Mouse (Mus musculus) thymus, postnatal 4 days (tissue): ENCODE measurements around the gene Fam234a.
"Not testable (repeated sequence)": the region's sequence is repeated elsewhere in the genome, so short reads cannot be mapped to it uniquely, and the experiment has no call there.

ENCODE experiments used
- DNase-seq: peaks from one replicate; pipeline ENCODE4 v3.0.0; 2021

The Fam234a gene

DNA sequence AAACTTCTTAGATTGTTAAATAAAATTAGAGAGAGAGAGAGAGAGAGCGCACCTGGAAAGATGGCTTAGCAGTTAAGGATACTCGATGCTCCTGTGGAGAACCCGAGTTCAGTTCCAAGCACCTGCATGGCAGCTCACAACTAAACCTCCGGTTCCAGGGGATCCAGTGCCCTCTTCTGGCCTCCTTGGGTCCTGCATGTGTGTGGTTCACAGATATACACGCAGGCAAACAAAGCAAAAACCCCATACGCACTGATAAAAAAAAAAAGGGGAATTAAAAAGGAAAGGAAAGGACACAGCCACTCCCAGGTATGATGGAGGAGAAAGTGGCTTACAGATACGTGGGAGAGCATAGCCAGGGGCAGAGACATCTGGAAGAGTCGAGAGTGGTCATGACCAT lies 11.2 kb downstream of the Fam234a start:
- DNase-seq = peak; percentile 61

DNA sequence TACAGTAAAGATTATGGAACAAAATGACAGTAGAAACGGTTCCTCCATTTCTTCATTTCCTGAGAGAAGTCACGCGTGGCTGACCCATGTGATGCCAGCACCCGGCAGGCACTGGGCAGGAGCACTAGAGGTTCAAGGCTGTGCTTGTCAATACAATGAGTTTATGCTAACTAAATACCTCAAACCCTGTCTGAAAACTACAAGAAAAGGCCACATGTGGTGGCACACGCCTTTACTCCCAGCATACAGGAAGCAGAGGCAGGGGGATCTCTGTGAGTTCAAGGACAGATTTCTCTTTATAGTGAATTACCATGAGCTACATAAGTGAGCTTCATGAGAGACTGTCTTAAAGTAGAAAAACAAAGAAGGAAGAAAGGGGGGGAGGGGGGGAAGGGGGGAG lies 12.9 kb downstream of the Fam234a start:
- DNase-seq = no peak

DNA sequence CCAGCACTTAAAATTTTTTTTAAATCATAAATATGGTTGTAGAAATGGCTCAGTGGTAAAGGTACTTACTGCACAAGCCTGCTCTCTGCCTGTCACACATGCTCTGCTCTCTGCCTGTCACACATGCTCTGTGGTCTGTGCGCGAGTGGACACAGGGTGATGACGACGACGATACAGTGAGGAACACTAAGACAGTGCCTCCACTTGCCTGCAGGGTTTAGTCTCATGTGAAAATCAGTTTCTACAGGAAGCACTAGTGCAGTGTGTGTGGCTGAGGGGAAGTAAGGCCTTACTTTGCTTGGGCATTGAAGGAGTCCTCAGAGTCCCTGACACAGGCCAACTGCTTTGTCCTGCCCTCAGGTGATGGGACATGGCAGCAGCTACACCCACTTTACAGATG lies 14.3 kb downstream of the Fam234a start:
- DNase-seq = no peak

DNA sequence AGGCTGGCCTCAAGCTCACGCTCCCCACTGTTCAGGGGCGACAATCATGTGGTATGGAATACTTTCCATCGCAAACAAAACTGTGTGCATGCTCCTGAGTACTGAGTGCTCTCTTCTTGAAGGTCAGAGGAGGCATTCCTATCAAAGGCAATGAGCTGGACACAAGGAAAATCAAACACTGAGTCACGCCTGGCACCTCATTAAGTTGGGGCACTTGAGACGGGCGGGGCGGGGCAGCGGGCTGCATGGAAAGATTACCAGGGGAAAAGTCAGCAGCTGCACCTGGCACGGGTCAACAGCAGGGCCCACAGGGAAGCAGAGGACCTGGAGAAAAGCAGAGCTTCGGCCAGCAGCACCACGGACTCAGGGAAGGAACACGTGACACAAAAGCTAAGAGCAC lies 18.9 kb downstream of the Fam234a start:
- no peak for DNase-seq

GRCm38 (mm10) chr17:26221508-26221907 lies 22.5 kb downstream of the Fam234a start:
- DNase-seq = no peak

- DNase-seq = no peak
Observed at GRCm38 (mm10) chr17:26212681-26213080, 31.4 kb downstream of the Fam234a start.

GRCm38 (mm10) chr17:26212241-26212640 lies 31.8 kb downstream of the Fam234a start:
- no peak for DNase-seq

DNA sequence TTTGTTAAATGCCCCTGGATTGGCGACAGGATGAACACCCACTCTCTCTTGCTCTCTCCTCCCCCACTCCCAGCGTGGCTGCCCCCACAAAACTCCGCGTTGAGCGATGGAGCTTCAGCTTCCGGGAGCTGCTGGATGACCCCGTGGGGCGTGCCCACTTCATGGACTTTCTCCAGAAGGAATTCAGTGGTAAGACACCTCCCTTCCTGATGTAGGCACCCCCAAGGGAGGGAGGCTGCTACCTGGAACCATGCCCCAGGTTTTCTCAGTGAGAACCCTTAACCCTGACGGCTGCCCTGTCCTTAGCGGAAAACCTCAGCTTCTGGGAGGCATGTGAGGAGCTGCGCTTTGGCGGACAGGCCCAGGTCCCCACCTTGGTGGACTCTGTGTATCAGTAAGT lies 36.4 kb downstream of the Fam234a start, which contains the start of gene Arhgdig:
Gene Arhgdig (minus strand): TSS at position 101 of the 400 bp plus-strand sequence.
- no peak for DNase-seq

- DNase-seq = no peak
Observed at GRCm38 (mm10) chr17:26206392-26206791, 37.6 kb downstream of the Fam234a start.

- DNase-seq = no peak
Observed at GRCm38 (mm10) chr17:26204766-26205165, 39.3 kb downstream of the Fam234a start.

- peak; percentile 53 for DNase-seq
Observed at GRCm38 (mm10) chr17:26203321-26203811, 40.7 kb downstream of the Fam234a start.

DNA sequence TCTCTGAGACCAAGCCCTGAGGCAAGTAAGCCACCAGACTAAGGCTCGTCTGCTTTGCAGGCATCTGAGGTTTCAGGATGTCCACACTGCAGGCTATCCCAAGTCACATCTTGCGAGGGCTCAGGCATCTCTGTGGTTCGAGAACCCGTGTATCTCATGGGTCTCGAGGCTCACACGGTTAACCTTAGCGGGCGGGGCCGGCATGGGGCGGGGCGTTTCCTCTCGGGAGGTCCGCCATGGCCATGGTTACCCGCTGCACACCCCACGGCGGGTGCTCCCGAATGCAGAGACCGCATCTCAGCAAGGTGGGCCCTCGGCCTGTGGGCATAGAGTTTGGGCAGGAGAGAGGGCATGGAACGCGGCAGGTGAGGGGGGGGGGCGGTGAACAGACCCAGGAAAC lies 41.3 kb downstream of the Fam234a start, which contains the start of gene Rgs11:
Gene Rgs11 (plus strand): TSS at position 215 of the 400 bp plus-strand sequence.
- peak; percentile 74 for DNase-seq

- DNase-seq = no peak
Observed at GRCm38 (mm10) chr17:26201998-26202397, 42.0 kb downstream of the Fam234a start.

DNA sequence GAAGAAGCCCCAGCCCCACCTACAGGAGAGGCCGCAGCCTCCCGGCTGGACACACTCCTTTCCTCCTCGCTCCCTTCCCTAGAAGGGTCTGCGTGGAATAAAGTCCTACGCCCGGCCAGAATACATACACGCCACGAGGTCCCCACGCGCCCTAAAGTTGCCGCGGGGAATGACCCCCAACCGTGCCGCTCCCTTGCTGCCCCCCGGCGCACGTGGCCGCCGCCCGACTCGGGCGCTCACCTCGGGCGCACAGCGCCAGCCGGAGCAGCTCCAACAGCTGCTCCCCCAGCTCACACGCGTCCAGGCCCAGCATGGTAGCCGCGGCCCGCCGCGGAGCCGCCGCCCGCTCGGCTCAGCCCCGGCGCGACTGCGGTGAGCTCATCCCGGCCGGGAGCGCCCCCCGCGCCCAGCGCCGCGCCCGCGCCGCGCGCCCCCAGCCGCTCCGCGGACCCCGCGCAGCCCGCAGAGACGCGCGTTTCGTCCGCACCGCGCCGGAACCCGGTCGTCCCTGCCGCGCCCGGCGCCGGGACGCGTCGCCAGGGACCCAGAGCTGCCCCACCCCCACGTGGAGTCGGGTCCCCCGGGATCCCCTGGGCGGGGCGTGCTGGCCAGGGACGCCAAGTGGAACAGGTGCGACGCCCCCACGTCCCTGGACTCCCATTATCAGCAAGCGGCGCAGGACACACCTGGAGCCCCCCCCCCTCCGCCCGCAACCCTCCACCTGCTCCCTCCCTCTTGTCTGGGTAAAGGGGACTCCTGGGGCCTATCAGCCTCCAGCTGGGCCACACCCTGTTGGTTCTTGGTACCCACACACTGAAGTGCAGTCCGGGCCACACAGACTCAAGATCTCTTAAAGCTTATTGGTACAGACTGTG lies 43.0 kb downstream of the Fam234a start:
- DNase-seq = peak; percentile 46

DNA sequence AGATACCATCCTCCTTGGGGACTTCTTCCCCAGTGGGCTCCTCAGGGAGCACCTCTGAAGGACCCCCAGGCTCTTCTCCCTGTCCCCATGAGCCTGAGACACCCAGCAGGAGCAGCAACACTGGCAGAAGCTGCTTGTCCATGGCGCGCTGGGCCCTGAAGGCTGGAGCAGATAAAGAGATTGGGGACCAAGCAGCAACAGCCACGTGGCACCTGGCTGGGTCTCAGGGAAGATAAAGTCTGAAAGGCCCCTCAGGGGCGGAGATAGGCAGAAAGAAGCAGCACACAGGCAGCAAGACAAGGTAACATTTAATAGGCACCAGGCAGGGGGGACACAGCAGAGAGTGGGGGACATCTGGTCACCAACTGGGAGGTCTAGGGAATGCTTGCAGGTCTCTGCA lies 45.1 kb downstream of the Fam234a start, which contains the start of gene Pdia2:
Gene Pdia2 (minus strand): TSS at position 196 of the 400 bp plus-strand sequence.
- no peak for DNase-seq

DNA sequence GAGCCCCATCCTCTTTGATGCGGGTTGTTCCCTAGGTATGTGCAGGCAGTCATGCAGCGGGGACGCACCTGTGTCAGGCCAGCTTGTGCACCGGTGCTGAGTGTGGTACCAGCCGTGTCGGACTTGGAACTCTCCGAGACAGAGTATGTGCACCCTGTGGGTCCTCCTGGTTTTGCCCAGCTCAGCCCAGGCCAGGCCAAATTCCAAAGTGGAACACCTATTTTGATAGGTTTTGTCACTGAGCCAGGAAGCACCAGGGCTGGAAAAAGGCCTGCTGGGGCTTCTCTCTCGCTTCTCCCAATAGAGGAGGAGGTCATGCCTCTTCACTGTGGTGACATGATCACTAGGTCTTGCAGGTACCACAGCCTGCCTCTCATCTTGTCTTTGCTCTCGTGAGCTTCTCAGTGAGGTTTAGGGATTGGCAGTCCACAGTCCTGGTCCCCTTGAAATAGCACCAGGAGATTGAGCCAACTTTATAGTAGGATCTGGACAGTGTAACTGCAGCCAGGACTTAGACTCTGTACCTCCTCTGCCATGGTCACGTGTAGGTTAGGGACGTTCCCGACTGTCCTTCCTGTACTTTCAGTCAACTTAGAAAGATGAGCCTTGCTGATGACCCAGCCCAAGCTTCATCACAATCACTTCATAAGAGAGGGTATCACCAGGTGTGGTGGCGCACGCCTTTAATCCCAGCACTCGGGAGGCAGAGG lies 51.4 kb downstream of the Fam234a start:
- DNase-seq = no peak

- not testable (repeated sequence) for DNase-seq
Observed at GRCm38 (mm10) chr17:26191486-26191885, 52.6 kb downstream of the Fam234a start.

DNA sequence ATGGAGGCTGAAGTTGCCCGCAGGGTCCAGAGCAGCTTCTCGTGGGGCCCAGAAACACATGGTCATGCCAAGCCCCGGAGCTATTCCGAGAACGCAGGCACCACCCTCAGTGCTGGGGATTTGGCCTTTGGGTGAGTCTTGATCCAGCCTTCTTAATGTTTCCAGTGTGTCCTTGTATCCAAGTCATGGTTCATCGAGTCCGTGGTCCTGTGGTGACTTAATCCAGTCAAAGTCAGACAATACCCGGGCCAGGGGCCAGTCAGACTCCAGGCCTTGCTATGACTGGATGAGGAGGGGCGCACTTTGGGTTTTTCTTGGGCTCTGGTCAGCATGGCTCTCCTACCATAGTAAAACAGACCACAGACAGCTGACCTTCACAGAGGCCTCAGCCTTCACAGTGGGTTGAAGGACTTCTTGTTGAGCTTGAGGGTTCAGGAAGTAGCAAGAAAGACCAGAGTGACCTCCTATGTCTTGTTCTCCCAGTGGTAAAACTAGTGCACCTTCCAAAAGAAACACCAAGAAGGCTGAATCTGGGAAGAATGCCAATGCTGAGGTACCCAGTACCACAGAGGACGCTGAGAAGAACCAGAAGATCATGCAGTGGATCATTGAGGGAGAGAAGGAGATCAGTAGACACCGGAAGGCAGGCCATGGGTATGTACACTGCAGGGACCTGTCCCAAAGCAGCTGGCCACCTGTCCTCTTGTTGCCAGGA lies 55.8 kb downstream of the Fam234a start:
- DNase-seq = no peak

DNA sequence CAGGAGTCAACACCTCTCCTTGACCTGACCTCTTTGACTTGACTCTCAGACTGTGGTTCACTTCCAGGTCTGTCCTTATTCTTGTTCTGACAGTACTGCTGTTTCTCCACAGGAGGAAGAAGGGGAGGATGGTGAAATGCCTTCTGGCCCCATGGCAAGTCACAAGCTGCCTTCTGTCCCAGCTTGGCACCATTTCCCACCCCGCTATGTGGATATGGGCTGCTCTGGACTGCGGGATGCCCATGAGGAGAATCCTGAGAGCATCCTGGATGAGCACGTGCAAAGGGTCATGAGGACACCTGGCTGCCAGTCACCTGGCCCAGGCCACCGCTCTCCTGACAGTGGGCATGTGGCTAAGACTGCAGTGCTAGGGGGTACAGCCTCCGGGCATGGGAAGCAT lies 56.5 kb downstream of the Fam234a start:
- DNase-seq = no peak

DNA sequence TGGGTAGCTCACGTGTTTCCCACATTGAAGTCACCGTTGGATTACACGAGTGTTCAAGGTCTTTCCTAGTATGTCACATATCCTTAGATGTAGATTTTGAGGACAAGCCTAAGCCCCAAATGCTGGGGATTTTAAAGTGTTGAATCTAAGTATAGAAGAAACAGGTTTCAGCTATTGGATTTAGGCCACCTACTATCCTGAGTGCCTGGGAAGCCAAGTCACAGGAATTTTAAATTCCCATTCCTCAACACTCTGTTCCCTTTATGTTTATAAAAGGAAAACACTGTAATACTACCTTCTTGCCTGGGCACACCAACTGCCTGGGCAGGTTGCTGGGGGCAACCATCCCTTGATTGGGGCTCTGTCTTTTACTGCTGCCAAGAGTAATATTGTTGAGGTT lies 62.9 kb downstream of the Fam234a start:
- DNase-seq = no peak

- DNase-seq = no peak
Observed at GRCm38 (mm10) chr17:26178611-26179010, 65.4 kb downstream of the Fam234a start.

DNA sequence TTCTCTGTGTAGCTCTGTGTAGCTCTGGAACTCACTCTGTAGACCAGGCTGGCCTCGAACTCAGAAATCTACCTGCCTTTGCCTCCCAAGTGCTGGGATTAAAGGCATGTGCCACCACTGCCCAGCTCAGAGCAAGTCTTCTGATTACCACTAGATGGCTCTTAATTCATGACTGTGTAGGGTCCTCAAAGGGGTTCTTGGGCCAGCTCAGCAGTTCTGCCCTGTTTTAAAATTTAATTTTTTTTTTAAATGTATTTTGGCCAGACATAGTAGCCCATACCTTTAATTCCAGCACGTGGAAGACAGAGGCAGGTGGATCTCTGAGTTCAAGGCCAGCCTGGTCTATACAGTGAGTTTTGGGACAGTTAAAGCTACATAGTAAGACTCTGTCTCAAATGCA lies 68.8 kb downstream of the Fam234a start:
- DNase-seq = not testable (repeated sequence)

- DNase-seq = peak; percentile 27
Observed at GRCm38 (mm10) chr17:26168039-26168438, 76.0 kb downstream of the Fam234a start.
